Mouse (Mus musculus): ENCODE results near the gene Otulinl. TPM values are rescaled to one million over a fixed set of nuclear protein-coding genes. Genes with fewer than 3 reads are reported as not detected.

Gene Otulinl
- total RNA-seq, 2 experiments from 2014 or later = 21.1 to 30.0 TPM

DNA sequence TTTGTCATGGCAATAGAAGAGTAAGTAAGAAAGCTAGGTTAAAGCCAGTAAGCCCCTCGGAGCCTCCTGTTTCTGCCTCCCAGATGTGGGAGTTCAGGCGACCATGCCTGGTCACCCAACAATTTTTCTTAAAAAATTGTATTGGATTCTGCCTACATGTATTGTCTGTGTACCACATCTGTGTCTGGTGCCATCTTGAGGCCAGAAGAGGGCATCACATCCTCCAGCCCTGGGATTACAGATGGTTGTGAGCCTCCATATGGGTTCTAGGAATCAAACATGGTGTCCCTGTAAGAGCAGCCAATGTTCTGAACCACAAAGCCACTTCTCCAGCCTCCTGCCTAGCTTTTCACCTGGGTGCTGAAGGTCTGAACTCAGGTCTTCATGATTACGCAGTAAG lies 38.5 kb downstream of the Otulinl start:
- intact Hi-C loops (cut with DNase I) = loop anchor here (2.0 kb wide), 1 partner anchor 326 kb away; no protein-coding TSS in a partner anchor

DNA sequence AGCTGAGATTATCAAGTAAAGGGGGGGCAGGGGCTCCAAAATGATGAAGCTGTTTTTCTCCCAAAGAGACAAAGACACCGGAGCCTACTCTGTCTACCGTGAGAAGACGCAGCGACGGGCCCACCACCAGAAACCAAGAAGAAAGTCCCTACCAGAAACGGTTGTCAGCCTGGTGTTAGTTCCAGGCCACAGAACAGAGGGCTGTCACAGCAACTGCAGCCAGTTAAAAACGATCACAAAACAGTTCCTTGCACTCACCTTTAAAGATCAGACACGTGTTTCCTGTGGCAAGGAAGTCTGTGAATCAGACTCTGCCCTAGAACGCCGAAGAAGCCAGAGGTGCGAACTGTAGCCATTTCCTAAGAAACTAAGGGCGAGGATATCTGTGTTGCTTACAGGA lies 40.2 kb downstream of the Otulinl start:
- H3K27ac ChIP-seq = no peak overlapping the region
- no peak for TF ChIP-seq CTCF (IDR thresholded peaks at IDR 0.05)
- no peak for DNase-seq (ENCODE audit: extremely low spot score in 1 of 2, low spot score in 2 of 2)
- no peak overlapping the region for H3K4me3 ChIP-seq
- intact Hi-C loops (cut with DNase I) = no loop called here

More for the DNA sequence above, 38.5 kb downstream of the Otulinl start:
- TF ChIP-seq CTCF (IDR thresholded peaks at IDR 0.05) = peak; percentile 76
- DNase-seq (ENCODE audit: extremely low spot score in 1 of 2, low spot score in 2 of 2) = no peak
- Histone ChIP-seq H3K27ac (no peak overlapping the region), H3K4me3 (no peak overlapping the region)

DNA sequence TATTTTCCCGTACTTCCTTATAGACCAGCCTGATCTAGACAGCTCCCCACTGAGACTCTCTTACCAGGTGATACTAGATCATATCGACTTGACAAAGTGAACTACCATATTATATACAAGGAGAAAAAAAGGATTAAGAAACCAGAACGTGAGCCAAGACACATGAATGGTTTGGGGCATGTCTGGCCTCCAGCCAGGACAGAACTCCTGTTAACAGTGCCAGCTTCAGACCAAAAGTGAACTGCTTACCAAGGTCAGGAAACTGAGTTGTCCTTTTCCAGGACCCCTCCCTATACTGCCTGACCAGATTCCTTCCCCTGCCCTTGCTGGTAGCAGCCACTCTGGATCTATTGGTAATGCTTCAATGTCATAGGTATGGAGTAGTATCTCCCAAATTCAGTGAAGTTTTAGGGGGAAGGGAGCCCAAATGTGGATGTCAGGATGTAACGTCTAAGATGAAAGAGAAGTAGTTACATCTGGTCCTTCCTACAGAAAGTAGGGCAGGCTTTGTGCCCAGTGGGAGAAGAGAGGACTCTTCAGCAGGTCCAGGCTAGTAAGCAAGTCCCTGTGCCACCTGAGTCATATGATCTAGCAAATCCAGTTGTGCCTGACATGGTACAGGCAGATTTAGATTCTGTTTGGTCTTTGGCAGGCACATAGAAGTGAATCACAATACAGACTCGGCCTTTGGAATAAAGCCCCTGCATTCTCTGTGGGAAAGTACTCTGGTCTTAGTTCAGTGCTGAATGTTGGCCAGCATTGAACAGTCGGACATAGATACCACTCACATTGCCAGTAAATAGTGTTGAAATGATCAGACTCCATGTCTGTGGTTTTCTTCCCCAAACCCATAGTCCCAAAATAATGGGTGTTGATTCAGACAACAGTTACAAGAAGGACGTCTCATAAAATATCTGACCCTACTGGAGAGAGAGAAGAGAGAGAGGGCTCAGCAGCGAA lies 47.2 kb downstream of the Otulinl start:
- DNase-seq (ENCODE audit: extremely low spot score in 1 of 2, low spot score in 2 of 2) = no peak
- TF ChIP-seq CTCF (IDR thresholded peaks at IDR 0.05) = no peak
- intact Hi-C loops (cut with DNase I) = no loop called here
- Histone ChIP-seq H3K27ac (no peak overlapping the region), H3K4me3 (no peak overlapping the region)

DNA sequence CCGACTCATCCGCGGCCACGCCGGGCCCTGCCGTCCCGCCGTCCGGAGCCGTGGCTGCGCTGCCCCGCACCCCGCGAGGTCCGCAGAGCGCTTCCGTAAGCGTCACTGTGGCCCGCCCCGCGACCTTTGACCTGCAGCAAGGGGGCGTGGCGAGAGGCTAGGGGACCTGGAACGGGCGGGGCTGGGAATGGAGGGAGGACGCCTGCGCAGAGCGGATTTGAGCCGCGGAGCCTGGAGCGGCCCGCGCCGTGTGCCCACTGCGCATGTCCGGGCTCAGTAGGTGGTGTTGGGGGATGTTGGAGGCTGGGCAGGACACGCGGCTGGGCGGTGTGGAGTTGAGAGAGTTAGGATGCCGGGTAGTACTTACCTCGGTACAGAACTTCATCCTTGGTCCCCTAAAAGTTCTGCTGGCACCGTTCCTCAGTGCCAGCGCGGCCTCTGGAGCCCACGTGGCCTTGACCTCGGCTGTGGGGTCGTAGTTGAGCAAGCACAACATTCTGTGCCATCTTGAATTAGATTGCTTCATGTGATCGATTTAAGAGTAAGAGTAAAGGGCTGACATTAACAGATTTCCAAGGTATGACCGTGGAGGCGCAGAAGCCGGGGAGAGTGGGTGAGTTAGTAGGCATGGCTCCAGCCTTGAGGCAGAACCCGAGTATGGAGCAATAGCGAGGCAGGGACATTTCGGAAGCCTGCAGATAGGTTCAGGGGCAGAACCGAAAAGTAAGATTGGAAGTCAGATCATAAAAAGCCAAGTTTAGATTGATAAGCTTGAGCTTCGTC lies 50.6 kb downstream of the Otulinl start, which contains the start of gene Otulin:
Gene Otulin, minus strand, starts transcription at position 93 of the 783 bp plus-strand sequence.
- TF ChIP-seq CTCF (IDR thresholded peaks at IDR 0.05) = no peak
- peak; percentile 99 to 100 for DNase-seq (ENCODE audit: extremely low spot score in 1 of 2, low spot score in 2 of 2)
- intact Hi-C loops (cut with DNase I) = no loop called here
- peak within 1 kb of the TSS; percentile 79 for H3K4me3 ChIP-seq
- H3K27ac ChIP-seq = peak within 1 kb of the TSS; percentile 89

DNA sequence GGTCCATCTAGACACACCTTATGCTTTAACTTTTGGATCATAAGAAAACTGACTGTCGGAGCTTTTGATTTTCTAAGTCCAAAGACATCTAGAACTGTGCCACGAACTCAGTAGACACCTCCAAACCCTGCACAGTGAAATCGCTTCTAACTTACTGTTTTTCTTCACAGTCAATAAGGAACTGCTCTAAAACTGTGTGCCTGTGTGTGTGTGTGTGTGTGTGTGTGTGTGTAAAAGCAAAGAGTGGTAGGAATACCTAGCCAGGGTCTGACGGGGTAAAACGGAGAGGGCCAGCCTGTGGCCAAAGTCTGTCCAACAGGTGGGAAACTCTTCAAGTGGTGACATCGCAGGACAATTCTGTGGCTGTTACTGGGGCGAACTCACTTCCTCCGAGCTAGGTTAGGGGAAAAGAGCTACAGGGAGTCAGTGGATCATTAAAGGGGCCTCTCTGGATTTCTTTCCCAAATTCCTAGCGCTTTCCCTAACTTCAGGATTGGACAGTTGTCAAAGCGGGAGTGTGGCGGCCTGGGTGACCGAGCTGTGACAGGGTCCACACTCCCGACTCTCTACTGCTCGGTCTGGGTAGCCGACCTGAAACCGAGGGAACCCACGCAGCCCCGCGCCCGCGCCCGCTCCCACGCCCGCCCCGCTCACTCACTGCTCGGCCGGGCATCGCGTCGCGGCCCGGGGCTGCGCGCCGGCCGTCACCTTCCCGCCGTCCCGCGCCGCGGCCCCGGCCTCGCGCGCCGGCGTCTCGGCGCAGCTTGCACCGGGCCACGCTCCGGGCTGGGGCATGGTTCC lies 51.4 kb downstream of the Otulinl start:
- 0 out of 2 replicates have a peak overlapping the region, but pooled peaks have one; percentile 13 for H3K27ac ChIP-seq
- DNase-seq (ENCODE audit: extremely low spot score in 1 of 2, low spot score in 2 of 2) = peak in 1 of 2 experiments; percentile 35
- intact Hi-C loops (cut with DNase I) = no loop called here

DNA sequence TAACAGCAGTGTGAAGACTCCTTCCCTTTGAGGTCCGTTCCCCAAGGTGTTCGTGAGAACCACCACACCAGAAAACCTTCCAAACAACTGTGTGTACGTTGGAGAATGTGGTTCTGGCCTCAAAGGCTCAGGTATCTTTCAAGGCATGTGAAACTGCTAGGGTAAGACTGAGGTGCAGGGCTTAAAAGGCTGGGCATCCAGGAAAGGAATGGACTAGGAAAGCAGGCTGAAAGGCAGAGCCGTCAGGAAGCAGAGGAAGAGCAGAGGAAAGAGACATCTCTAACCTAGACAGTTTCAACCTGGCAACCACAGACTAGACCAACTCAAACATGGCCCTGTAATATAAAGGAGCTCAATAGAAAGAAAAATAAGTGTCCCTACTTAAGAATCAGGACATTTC lies 52.3 kb downstream of the Otulinl start:
- DNase-seq (ENCODE audit: extremely low spot score in 1 of 2, low spot score in 2 of 2) = no peak
- H3K4me3 ChIP-seq = peak overlapping the region; percentile 79
- intact Hi-C loops (cut with DNase I) = no loop called here
- TF ChIP-seq CTCF (IDR thresholded peaks at IDR 0.05) = no peak
- no peak overlapping the region for H3K27ac ChIP-seq

More for the DNA sequence above, 51.4 kb downstream of the Otulinl start:
- TF ChIP-seq CTCF (IDR thresholded peaks at IDR 0.05) = no peak
- peak overlapping the region; percentile 79 for H3K4me3 ChIP-seq

DNA sequence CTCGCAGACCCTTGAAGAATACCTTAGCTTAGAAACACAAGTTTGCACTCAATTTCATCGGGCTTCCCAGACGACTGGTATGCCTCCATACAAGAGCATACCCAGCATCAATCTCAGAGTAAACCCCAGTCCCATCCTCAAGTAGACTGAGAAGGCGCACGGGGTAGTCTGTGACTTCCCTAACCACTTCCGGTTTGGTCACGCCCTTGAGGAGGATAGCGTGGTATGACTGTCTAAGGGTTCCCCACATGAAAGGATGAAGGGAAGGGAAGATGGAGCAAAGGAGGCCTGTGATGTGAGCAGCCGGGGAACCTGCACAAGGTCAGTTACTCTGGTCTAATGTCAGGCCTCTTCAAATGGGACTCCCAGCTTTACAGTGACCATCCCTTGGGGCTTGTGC lies 53.6 kb downstream of the Otulinl start:
- Histone ChIP-seq H3K4me3 (no peak overlapping the region), H3K27ac (no peak overlapping the region)
- TF ChIP-seq CTCF (IDR thresholded peaks at IDR 0.05) = no peak
- intact Hi-C loops (cut with DNase I) = no loop called here
- DNase-seq (ENCODE audit: extremely low spot score in 1 of 2, low spot score in 2 of 2) = no peak

DNA sequence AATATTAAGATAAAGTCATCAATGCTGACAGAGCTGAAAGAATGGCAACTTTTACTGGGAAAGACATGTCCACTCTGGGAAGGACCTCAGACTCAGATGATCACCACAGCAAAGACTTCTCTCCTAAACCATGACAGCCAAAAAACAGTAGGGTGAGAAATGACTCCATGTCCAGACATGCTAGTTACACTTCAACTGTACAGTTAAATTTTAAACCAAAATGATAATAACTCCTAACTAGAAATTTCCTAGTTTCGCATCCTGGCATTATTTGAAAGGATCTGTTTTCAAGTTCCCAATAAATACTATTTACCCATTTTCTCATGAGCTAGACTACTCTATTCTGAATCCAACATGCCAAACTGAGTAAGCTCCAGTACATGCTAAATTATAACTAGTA lies 55.1 kb downstream of the Otulinl start:
- H3K4me3 ChIP-seq = no peak overlapping the region
- intact Hi-C loops (cut with DNase I) = no loop called here
- H3K27ac ChIP-seq = peak overlapping the region; percentile 69; the same call in 1 of the 2 replicates
- TF ChIP-seq CTCF (IDR thresholded peaks at IDR 0.05) = no peak
- no peak for DNase-seq (ENCODE audit: extremely low spot score in 1 of 2, low spot score in 2 of 2)

DNA sequence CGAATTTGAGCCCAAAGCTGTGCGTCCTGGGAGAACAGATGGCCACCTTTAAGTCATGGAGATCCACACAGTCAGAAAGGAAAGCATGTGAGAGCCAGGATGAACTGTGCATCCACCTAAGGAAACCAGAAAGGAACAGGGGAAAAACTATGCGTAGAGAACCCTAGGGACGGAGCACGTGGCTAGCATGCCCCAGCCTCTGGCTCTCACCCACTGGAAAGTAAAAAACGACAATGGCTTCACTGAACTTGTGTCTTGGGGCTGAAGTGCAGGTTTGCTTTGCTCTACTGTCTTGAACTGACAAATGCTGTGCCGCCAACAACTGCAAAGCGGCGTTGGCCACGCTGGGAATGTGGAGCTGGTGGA lies 55.5 kb downstream of the Otulinl start:
- intact Hi-C loops (cut with DNase I) = no loop called here
- no peak for DNase-seq (ENCODE audit: extremely low spot score in 1 of 2, low spot score in 2 of 2)
- H3K27ac ChIP-seq = peak overlapping the region; percentile 69
- H3K4me3 ChIP-seq = no peak overlapping the region
- TF ChIP-seq CTCF (IDR thresholded peaks at IDR 0.05) = no peak

DNA sequence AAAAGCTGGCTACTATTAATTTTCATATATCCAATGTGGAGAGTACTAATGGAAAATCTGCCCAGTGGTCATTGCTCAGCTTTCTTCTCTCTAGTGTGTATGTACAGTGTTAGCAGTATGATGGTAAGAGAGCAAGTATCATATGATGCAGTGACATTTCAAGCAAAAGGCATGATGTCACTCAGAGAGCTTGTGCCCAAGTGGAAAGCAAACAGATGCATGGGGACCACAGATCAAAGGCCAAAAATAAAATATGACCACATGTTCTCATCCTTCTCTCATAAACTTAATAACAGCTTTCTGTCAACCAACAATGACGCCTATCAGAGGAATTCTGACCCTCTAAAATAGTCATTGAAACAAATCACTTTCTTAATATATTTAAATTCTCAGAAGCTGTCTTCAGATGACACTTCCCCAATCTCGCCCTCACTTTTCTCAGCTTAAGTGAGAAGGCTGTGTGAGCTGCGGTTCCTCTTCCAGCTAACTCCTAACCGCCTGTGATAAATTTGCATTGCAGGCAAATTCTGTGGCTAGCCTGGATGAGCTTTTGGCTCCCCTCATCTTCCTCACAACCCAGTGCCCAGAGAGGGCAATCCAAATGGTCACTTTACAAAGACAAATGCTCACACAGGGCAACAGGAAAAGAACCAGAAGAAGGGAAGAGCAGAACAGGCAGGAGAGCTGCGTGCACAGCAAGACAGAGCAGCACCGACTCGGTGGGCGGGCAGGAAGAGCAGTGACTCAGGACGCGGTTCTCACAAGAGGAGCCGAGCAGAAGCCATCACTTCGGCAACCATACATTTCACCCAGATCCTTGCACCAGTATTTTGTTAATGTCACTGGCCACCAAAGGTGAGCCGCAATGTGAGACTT lies 56.1 kb downstream of the Otulinl start:
- no peak for TF ChIP-seq CTCF (IDR thresholded peaks at IDR 0.05)
- no peak overlapping the region for H3K4me3 ChIP-seq
- H3K27ac ChIP-seq = peak overlapping the region; percentile 69
- intact Hi-C loops (cut with DNase I) = no loop called here
- no peak for DNase-seq (ENCODE audit: extremely low spot score in 1 of 2, low spot score in 2 of 2)
